Mouse (Mus musculus) myocyte (in vitro differentiated cells): ENCODE results near the gene Hnrnpr. TPM values are rescaled to one million over a fixed set of nuclear protein-coding genes. Genes with fewer than 3 reads are reported as not detected.
A peak's percentile ranks its signal among the peaks of the same experiment; 100 is the strongest.

Experiments used
- H3K27me3 ChIP-seq: one replicate; pipeline ENCODE4 v1.6.1; 2011; ENCODE audit not compliant: control insufficient read depth, insufficient read depth, insufficient read length
- H3K36me3 ChIP-seq: one replicate; pipeline ENCODE4 v1.6.1; 2011; ENCODE audit not compliant: control insufficient read depth, insufficient read depth
- H3K4me2 ChIP-seq: one replicate; pipeline ENCODE4 v1.6.1; 2011; ENCODE audit warnings: low read depth, control low read depth
- H3K4me3 ChIP-seq: one replicate; pipeline ENCODE4 v1.5.1; 2011; ENCODE audit warnings: mild to moderate bottlenecking, control low read depth, moderate library complexity
- H3K79me2 ChIP-seq: one replicate; pipeline ENCODE4 v1.6.1; 2011; ENCODE audit not compliant: control insufficient read depth, insufficient read depth
- H3ac ChIP-seq: one replicate; pipeline ENCODE4 v1.6.1; 2011; ENCODE audit not compliant: control insufficient read depth, insufficient read length
- CEBPB ChIP-seq: IDR thresholded peaks from 2 replicates; pipeline ENCODE4 v1.6.1; 2011; ENCODE audit warnings: mild to moderate bottlenecking, moderate library complexity; ENCODE audit not compliant: poor library complexity, insufficient read depth, severe bottlenecking
- E2F4 ChIP-seq: IDR thresholded peaks from one replicate; pipeline ENCODE4 v1.6.1; 2011; ENCODE audit warnings: mild to moderate bottlenecking, control low read depth, moderate library complexity; ENCODE audit not compliant: insufficient read depth
- MAX ChIP-seq: IDR thresholded peaks from one replicate; pipeline ENCODE4 v1.6.1; 2011; ENCODE audit warnings: low read depth, mild to moderate bottlenecking, control low read depth
- MYOD1 ChIP-seq, 3 experiments: IDR thresholded peaks; one replicate each; pipeline ENCODE4 v1.6.1; 2011; ENCODE audit warnings: control low read depth in 2 of 3, low read depth in 2 of 3, mild to moderate bottlenecking in 2 of 3, moderate library complexity in 1 of 3; ENCODE audit not compliant: insufficient read length in 2 of 3, control insufficient read depth in 1 of 3
- MYOG ChIP-seq, 3 experiments: IDR thresholded peaks; one replicate each; pipeline ENCODE4 v1.6.1; 2011; ENCODE audit warnings: control low read depth in 2 of 3, low read depth in 2 of 3, mild to moderate bottlenecking in 2 of 3; ENCODE audit not compliant: insufficient read length in 2 of 3, control insufficient read depth in 1 of 3, insufficient read depth in 1 of 3
- POLR2A ChIP-seq: IDR thresholded peaks from one replicate; pipeline ENCODE4 v1.6.1; 2011; ENCODE audit warnings: low read depth, mild to moderate bottlenecking, control low read depth, moderate library complexity; ENCODE audit not compliant: insufficient read length
- POLR2AphosphoS2 ChIP-seq: IDR thresholded peaks from one replicate; pipeline ENCODE4 v1.6.1; 2011; ENCODE audit warnings: low read depth, control low read depth; ENCODE audit not compliant: insufficient read length
- REST ChIP-seq: IDR thresholded peaks from one replicate; pipeline ENCODE4 v1.6.1; 2011; ENCODE audit warnings: mild to moderate bottlenecking, control low read depth, moderate library complexity; ENCODE audit not compliant: insufficient read depth, insufficient read length
- SRF ChIP-seq: IDR thresholded peaks from one replicate; pipeline ENCODE4 v1.6.1; 2011; ENCODE audit warnings: low read depth; ENCODE audit not compliant: control insufficient read depth, insufficient read length
- TCF12 ChIP-seq: IDR thresholded peaks from one replicate; pipeline ENCODE4 v1.6.1; 2011; ENCODE audit warnings: mild to moderate bottlenecking, control low read depth; ENCODE audit not compliant: poor library complexity, insufficient read depth, severe bottlenecking
- TCF3 ChIP-seq: IDR thresholded peaks from one replicate; pipeline ENCODE4 v1.6.1; 2011; ENCODE audit warnings: low read depth, control low read depth; ENCODE audit not compliant: insufficient read length
- USF1 ChIP-seq: IDR thresholded peaks from one replicate; pipeline ENCODE4 v1.6.1; 2011; ENCODE audit warnings: low read depth, mild to moderate bottlenecking, control low read depth, moderate library complexity
- polyA plus RNA-seq: library from polyadenylated mRNA; unstranded; fragments of >200 nt; fragmentation: generic; extraction: Trizol; gene quantifications from one replicate; pipeline ENCODE4 v1.2.1, GENCODE M21; 2012; ENCODE audit warnings: missing spikeins

Gene Hnrnpr
- polyA plus RNA-seq, 1 experiment, result 25.1 TPM

DNA sequence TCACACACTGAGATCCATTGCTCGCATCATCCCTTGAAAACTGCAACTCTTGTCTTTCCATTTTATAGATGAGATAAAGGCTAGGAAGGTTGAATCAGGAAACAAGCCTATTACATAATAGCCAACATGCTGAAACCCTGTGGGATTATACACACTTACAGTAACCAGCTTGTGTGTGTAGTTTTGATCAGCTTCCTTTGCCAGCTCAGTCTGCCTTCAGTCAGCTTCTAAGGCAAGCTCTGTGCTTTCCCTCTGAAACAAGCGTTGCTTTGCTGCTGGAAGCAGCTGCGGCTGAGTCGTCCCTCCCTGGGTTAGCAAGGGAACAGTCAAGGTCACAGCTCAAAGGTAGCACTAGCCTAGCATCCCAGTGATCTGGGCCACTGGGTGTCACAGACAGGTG is 57.1 kb downstream of the Hnrnpr start:
- Histone ChIP-seq H3K36me3 (no peaks in the 10 kb centered on the region), H3K79me2 (no peaks in the 10 kb centered on the region), H3K27me3 (no peaks in the 10 kb centered on the region), H3K4me2 (no peak overlapping the region), H3ac (no peak overlapping the region), H3K4me3 (no peak overlapping the region)
- TF ChIP-seq MYOD1 (IDR thresholded peaks at IDR 0.05; ENCODE audit: control insufficient read depth in 1 of 3, insufficient read length in 2 of 3, low read depth in 2 of 3) (no peak), REST (no peak), POLR2A (no peak), USF1 (no peak), E2F4 (no peak), TCF12 (no peak), TCF3 (no peak), MYOG (IDR thresholded peaks at IDR 0.05; ENCODE audit: control insufficient read depth in 1 of 3, insufficient read depth in 1 of 3, insufficient read length in 2 of 3, low read depth in 2 of 3) (no peak), POLR2AphosphoS2 (no peak)

DNA sequence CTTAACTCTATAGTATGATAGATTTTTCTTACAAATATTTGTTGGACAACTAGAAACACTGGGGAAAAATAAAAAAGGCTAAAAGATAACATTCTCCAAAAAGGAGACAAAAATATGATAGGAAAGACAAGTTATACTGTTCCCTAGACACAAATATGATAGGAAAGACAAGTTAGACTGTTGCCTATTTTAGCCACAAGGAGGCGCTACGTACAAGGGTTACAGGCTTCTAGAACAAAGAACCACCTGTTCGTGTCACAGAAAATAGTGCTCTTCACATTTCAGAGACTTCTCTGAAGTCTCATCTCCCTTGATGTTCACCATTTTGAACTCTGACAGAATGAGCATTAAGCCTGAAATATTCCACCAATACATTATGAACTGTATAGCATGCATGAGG is 59.0 kb downstream of the Hnrnpr start:
- no peak overlapping the region for H3K4me3 ChIP-seq
- no peak for TF ChIP-seq POLR2AphosphoS2
- TF ChIP-seq TCF12, result no peak
- TF ChIP-seq REST, result no peak
- TF ChIP-seq TCF3, result no peak
- peak in 2 of 3 experiments; percentile 17 to 49 for TF ChIP-seq MYOD1 (IDR thresholded peaks at IDR 0.05; ENCODE audit: control insufficient read depth in 1 of 3, insufficient read length in 2 of 3, low read depth in 2 of 3)
- H3K79me2 ChIP-seq, result no peaks in the 10 kb centered on the region
- no peaks in the 10 kb centered on the region for H3K36me3 ChIP-seq
- H3ac ChIP-seq, result no peak overlapping the region
- H3K4me2 ChIP-seq, result no peak overlapping the region
- peaks cover 6% of the 10 kb centered on the region for H3K27me3 ChIP-seq

DNA sequence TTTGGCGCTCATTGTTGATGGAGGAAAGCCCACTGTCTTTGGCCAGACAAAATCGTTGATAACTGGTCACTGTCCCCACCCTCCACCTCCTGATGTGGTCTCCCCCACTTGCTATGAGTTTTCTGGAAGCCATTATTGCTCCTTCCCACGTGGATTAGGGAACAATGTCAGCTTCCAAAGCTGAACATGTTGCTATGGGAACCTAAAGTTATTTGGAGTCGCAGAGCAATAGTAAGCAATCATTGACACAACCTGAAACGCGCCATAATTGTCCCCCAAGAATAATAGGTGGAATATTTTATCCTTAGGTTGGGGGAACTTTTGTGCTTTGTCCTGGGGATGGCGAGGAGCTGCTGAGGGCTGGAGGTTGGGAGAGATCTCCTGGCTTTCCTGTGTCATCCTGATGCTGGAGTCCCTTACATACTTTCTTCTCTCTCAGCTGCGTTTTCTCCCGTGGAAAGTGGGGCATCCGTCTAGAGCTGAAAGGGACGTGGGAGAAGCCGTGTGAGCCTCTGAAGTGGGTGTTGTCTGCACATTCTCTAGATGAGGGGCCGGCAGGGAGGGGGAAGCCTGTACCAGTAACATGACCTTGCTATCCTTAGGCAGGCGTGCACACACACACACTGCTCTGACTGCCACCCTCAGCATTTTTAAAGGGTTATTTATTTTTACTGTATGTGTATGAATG is 62.9 kb downstream of the Hnrnpr start:
- TF ChIP-seq MAX (no peak), E2F4 (no peak), SRF (no peak)
- H3K79me2 ChIP-seq, result no peaks in the 10 kb centered on the region
- H3K36me3 ChIP-seq, result no peaks in the 10 kb centered on the region
- H3ac ChIP-seq, result no peak overlapping the region
- H3K4me2 ChIP-seq, result no peak overlapping the region
- peaks cover 6% of the 10 kb centered on the region for H3K27me3 ChIP-seq
- no peak overlapping the region for H3K4me3 ChIP-seq

DNA sequence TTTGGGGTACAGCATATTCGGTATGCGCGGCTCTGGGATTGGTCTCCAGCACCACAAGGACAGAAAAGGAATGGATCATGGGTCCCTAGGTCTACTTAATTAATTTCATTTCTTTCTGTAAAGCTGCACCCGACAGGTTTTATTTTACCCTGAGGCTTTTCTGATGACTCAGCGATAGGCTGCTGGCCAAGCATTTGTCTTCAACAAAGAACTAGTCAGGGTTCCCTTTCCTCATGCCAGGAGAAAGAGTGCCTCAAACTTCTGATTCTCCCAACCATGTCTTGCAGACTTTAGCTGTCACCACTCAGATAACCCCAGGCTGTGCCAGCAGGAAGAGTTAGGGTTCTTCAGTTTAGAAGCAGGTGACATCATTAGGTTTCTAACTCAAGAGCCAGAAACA is 66.3 kb downstream of the Hnrnpr start:
- TF ChIP-seq USF1 (no peak), SRF (no peak), MAX (no peak), TCF3 (no peak)
- Histone ChIP-seq H3K27me3 (peaks cover 6% of the 10 kb centered on the region), H3K79me2 (no peaks in the 10 kb centered on the region), H3K36me3 (no peaks in the 10 kb centered on the region), H3K4me2 (no peak overlapping the region), H3ac (no peak overlapping the region), H3K4me3 (no peak overlapping the region)

DNA sequence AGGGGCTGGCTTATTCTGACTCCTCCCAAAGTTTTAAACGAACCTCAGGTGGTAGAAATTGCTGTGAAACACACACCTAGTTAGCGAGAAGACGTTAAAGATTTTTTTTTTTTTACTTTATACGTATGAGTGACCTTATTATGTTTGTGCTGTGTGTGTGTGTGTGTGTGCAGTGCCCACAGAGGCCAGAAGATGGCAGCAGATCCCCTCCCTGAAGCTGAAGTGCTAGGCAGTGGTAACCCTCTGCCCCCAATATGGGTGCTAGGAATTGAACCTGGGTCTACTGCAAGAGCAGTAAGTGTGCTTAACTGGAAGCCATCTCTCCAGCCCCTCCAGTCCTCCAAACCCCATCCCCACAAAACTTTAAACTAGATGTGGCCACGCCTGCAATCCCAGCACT is 72.3 kb downstream of the Hnrnpr start:
- Histone ChIP-seq H3K79me2 (no peaks in the 10 kb centered on the region), H3K4me2 (no peak overlapping the region), H3K27me3 (no peaks in the 10 kb centered on the region), H3K36me3 (no peaks in the 10 kb centered on the region), H3K4me3 (no peak overlapping the region), H3ac (no peak overlapping the region)
- TF ChIP-seq POLR2AphosphoS2 (no peak), E2F4 (no peak), TCF3 (no peak), TCF12 (no peak), MYOD1 (IDR thresholded peaks at IDR 0.05; ENCODE audit: control insufficient read depth in 1 of 3, insufficient read length in 2 of 3, low read depth in 2 of 3) (no peak), MAX (no peak), MYOG (IDR thresholded peaks at IDR 0.05; ENCODE audit: control insufficient read depth in 1 of 3, insufficient read depth in 1 of 3, insufficient read length in 2 of 3, low read depth in 2 of 3) (no peak), USF1 (no peak), SRF (no peak), CEBPB (no peak), REST (no peak), POLR2A (no peak)

DNA sequence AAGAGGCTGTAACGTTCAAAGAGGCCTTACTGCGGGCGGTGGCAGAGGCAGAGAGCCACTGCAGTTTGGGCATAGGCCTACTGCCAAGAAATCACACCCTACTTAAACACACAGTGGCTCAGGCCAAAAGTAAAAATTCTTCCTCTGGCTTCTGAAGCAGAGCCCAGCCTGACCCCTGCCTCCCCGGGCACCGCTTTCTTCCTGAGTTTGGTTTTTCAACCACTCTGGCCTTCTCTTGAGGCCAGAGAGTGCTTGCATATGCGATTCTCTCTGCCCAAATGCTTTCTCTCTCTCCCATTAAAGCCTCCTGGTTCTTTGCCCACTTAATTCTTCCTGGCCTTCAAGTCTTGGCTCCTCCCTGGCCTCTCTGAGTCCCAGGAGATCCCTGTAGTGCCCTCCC is 73.1 kb downstream of the Hnrnpr start:
- no peak overlapping the region for H3K4me2 ChIP-seq
- no peaks in the 10 kb centered on the region for H3K79me2 ChIP-seq
- H3ac ChIP-seq, result no peak overlapping the region
- TF ChIP-seq TCF3 (no peak), REST (no peak), POLR2A (no peak), SRF (no peak), POLR2AphosphoS2 (no peak), MYOG (IDR thresholded peaks at IDR 0.05; ENCODE audit: control insufficient read depth in 1 of 3, insufficient read depth in 1 of 3, insufficient read length in 2 of 3, low read depth in 2 of 3) (no peak), MAX (no peak), USF1 (no peak), MYOD1 (IDR thresholded peaks at IDR 0.05; ENCODE audit: control insufficient read depth in 1 of 3, insufficient read length in 2 of 3, low read depth in 2 of 3) (no peak), CEBPB (no peak), E2F4 (no peak), TCF12 (no peak)
- no peaks in the 10 kb centered on the region for H3K27me3 ChIP-seq
- no peak overlapping the region for H3K4me3 ChIP-seq
- no peaks in the 10 kb centered on the region for H3K36me3 ChIP-seq
